Mouse (Mus musculus): ENCODE data around the gene Tbcc. TPM values are rescaled to one million over a fixed set of nuclear protein-coding genes. Genes with fewer than 3 reads are reported as not detected.

Gene Tbcc
- total RNA-seq, 2 experiments from 2014 or later, result 12.9 to 14.5 TPM

Other genes starting within 250 kb of the Tbcc start
- 10 to 100 TPM; 13.7 to 14.9 TPM for gene Klc4, start 244.7 kb upstream of the Tbcc start, total RNA-seq (2021)
- gene Mrpl2, start 244.5 kb upstream of the Tbcc start, total RNA-seq (2021), result 100 to 1,000 TPM; 102 to 107 TPM
- 10 to 100 TPM; 20.1 to 25.5 TPM for gene Cul7, start 240.3 kb upstream of the Tbcc start, total RNA-seq (2021)
- 10 to 100 TPM in 1 of 2 experiments, 1 to 10 TPM in 1; 9.5 to 11.8 TPM for gene Rrp36, start 216.3 kb upstream of the Tbcc start, total RNA-seq (2021)
- gene Mea1, start 211.9 kb upstream of the Tbcc start, total RNA-seq (2021), result 10 to 100 TPM; 46.2 to 57.6 TPM
- 100 to 1,000 TPM; 150 to 154 TPM for gene Klhdc3, start 209.8 kb upstream of the Tbcc start, total RNA-seq (2021)
- 10 to 100 TPM; 26.9 to 29.1 TPM for gene Ppp2r5d, start 185.6 kb upstream of the Tbcc start, total RNA-seq (2021)
- 10 to 100 TPM; 10.1 to 11.2 TPM for gene Pex6, start 179.2 kb upstream of the Tbcc start, total RNA-seq (2021)
- under 1 TPM; 0.41 to 0.75 TPM for gene Gnmt, start 161.5 kb upstream of the Tbcc start, total RNA-seq (2021)
- gene Cnpy3, start 138.5 kb upstream of the Tbcc start, total RNA-seq (2021), result 10 to 100 TPM; 11.3 to 16.5 TPM
- gene Ptcra, start 127.0 kb upstream of the Tbcc start, total RNA-seq (2021), result not detected
- gene 2310039H08Rik, start 118.0 kb upstream of the Tbcc start, total RNA-seq (2021), result 10 to 100 TPM; 37.8 to 40.2 TPM
- gene Rpl7l1, start 108.0 kb upstream of the Tbcc start, total RNA-seq (2021), result 10 to 100 TPM; 54.3 to 57.3 TPM
- gene Bicral, start 32.2 kb upstream of the Tbcc start, total RNA-seq (2021), result 10 to 100 TPM in 1 of 2 experiments, 1 to 10 TPM in 1; 9.4 to 10.5 TPM
- not detected for gene Prph2, start 19.8 kb downstream of the Tbcc start, total RNA-seq (2021)
- 10 to 100 TPM; 30.9 to 42.1 TPM for gene Ubr2, start 119.9 kb downstream of the Tbcc start, total RNA-seq (2021)

Measured in gastrocnemius, postnatal 14 days (tissue).